Mouse (Mus musculus): Measurements from ENCODE around the gene Sdk2.

Gene Sdk2

DNA sequence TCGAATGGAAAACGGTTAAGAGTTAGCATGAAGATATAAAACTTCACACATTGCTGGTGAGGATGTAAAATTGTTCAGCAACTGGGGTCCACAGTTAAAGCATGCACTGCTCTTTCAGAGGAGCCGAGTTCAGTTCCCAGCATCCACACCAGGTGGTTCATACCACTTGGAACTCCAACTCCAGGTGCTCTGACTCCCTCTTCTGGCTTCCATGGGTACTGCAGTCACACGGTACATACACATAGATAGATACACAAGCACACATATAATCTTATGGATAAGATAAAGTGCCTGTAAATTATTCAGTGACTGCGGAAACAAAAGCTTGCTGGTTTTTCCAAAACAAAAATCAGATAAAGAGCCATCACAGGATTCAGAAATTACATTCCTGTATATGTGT lies 19.9 kb downstream of the Sdk2 start:
- DNase-seq (ENCODE audit: low spot score), result no peak

DNA sequence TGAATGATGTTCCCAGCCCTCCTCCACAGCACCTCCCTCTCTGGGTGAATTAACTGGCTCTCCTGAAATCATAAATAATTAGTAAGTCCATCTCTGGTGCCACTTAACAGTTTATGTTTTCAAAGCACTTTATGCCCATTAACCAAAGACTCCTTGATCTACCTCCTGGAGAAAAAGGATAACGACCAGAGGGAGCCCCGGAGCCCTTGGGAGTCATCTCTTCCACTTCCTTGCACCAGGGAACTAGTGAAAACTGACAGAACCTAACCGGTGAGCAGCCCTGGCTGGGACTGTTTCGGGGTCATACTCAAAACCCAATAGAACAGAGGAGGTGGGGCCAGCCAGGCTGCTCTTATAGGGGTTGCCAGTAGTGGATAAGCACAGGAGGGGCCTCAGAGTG lies 22.5 kb downstream of the Sdk2 start:
- DNase-seq (ENCODE audit: low spot score), result no peak

DNA sequence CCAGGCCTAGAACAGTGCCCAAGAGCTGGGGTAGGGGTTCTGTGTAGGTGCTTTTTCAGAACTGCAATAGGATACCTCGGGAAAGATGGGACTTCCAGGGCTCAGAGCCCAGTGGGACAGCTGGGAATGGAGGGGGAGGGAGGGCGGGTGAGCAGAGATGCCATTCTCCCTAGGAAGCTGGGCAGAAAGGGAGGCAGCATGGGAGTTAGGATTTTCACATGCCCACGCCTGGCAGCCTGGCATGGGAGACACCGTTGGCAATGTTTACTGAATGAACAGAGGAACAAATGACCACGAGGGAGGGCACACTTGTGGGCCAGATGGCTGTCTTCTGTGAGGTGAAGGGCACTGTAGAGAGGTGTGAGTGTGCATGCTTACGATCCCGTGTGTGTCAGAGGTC lies 23.3 kb downstream of the Sdk2 start:
- no peak for DNase-seq (ENCODE audit: low spot score)

DNA sequence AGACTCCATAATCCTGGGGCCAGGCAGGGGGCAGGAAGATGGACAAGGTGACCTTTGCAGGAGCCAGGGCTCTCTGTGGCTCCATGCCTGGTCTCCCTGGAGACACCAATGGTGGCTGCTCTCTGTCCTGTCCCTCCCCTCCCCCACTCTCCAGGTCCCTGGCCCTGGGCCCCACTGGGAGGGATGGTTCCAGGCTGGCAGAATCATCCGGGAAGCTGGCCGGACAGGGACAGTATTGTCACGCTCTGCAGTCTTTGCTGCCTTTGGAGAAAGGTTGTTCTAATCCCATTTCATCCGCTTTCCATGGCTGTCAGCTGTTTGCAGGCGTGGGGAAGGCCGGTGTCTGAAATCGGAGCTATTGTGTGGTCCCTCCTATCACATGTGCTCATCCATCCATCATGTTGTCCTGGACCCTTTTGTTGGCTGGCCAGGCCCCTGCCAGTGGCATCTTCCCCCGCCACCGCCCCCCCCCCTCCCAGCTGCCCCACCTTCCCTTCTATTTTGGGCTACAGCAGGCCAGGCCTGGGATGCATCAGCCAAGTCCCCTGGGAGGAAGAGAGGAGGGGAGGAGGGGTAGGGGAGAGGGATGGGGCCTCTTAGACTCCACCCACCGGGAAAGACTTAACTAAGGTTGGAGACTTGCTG lies 26.3 kb downstream of the Sdk2 start:
- DNase-seq (ENCODE audit: low spot score), result no peak

DNA sequence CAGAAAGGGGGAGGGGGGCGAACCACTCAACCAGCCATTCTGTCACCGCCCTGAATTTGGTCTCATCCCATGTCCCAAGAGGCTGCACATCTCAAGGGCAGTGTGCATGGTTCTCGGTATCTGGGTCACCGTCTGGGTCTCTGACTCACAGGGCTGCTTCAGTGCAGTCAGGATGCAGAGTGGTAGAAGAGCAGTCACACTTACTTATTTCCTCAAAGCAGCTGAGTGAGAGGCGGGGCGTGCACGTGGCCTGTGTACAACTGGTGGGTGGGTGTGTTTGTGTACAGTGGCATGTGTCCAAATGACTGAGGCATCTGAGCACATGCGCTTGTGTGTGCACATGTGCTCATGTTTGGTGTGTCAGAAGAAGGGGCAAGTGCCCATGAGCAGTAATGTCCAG lies 28.8 kb downstream of the Sdk2 start:
- no peak for DNase-seq (ENCODE audit: low spot score)

DNA sequence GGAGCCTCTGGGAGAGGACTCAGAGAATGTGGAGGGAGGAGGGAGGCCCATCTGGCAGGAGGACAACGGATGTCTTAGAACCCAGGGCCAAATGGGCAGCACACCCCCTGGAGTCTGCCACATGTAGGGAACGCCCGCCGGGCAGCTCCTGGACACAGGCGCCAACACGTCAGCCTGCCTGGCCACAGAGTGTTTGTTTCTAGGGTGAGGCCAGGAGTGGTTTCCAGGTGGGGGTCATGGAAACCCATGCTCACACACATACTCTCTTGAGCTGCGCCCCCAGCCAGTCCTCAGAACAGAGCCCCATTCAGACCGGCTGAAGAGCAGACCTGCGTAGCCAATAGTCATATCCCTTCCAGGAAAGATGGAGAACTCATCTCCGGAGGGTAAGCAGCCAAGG lies 35.4 kb downstream of the Sdk2 start:
- no peak for DNase-seq (ENCODE audit: low spot score)

DNA sequence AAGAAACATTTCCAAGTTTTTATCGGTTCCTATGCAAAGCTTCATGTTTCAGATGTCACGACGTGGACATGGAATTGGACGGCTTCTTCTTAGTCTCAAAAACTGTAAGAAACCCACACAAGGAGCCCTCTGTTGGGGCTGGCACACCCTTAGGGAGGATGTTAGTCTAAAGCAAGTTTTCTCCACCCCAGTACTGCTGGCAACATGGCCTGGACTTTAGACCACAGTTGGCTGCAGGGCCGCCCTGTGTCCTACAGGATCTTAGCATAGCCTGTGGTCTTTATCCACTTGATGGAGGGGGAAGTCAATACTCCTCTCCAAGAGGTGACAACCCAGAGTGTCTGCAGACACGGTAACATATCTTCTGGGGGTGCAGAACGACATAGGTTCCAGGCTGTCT lies 36.6 kb downstream of the Sdk2 start:
- DNase-seq (ENCODE audit: low spot score), result no peak

DNA sequence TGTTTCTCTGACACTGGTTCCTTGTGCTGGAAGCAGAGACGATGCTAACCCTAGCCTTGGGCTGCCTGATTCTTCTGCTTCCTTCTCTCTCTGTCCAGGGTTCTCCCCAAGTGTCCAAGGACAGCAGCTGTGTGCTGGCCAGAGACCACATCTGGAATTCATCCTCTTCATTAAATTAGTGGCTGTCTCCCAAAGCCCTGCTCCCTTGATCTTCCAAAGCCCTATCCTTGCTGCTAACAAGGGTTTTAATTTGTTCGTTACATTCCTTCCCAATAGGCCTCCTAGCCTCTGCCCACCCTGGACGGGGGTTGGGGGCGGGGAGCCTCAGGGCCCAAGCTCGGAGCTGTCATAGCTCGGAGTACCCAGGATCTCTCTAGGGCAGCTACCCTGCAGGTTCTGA lies 38.3 kb downstream of the Sdk2 start:
- no peak for DNase-seq (ENCODE audit: low spot score)

DNA sequence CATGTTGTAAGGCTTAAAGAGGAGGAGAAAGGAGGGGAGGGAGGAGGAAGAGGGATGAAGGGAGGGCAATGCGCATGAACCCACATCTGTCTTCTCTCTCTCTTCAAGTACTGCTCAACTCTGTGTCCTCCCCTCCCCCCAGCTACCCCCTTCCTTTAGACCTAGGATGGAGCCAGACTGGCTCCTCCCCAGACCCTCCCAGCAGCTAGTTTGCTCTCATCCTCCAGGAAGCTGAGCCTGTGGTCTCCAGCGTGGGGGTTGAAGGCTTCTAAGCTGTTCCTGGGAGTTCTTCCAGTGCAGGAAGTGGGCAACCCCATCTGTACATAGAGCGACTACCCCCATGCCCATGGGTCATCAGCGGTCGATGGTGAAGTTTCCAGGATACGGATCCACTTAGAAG lies 38.8 kb downstream of the Sdk2 start:
- no peak for DNase-seq (ENCODE audit: low spot score)

DNA sequence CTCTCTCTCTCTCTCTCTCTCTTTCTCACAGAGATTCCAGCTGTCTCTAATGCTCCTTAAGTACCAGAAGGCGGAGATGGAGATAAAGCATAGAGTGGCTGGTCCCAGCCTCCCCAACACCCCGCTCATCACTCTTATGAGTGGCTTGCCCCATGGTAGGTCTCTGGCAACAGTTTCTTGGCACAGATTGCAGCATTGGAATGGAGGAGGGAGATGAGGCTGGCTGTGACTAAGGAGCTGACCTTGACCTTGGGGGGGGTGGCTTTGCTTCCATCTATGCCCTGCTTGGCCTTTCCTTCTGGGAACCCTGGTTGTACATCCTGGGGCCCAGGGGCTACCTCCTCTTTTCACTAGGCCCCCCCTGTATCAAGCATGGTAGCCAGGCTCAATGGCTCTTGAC lies 41.8 kb downstream of the Sdk2 start:
- no peak for DNase-seq (ENCODE audit: low spot score)

DNA sequence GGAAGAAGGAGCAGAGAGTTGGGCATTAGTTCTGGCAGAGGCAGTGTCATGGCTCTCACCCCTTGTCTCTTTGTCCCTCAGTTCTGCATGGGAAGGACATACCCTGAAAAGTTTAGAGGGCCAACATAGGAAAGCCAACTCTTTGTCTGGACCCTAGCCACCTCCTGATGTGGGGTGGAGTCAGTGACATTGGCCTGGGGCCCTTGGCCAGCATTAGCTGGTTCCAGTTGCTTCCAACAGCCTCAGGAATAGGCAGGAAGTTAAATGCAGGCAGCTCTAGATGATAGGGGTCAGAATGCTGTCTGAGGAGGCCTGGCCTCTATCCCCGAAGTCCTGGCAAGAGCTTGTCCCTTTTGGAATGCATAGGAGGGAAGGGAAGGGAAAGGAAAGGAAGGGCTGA lies 42.9 kb downstream of the Sdk2 start:
- no peak for DNase-seq (ENCODE audit: low spot score)

DNA sequence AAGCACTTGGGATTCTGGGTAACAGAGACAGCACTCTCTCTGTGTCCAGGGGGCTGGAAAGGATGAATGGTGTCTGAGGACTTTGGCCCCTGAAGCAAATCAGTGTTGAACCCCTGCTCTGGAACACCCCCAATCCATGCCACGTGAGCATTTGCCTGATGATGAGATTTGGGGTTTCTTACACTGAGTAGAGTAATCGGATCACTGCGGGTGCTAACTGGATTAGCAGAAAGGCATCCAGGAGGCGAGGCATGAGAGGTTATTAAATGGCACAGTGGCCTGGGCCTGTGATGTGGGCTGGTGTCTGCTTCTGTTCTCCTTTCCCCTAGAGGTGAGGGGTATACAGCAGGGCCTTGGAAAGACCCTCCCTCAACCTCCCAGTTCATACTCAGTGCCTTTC lies 44.7 kb downstream of the Sdk2 start:
- DNase-seq (ENCODE audit: low spot score), result no peak

DNA sequence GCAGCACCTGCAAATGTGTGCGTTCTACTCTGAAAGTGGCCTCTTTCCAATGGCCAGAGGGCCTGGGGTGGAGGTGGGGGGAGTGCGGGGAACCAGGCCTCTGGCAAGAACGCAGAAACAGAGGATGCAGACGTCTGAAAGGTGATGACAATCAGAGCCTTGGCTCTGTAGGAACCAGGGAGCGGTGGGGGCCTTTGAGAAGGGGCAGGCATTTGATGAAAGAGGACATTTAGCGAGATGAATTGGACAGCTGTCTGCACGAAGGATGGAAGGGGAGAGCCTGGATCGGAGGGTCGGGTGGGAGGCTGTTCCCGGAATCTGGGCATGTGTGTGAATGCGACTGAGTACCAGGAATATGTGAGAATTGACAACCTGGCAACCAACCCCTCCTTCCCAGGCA lies 47.8 kb downstream of the Sdk2 start:
- no peak for DNase-seq (ENCODE audit: low spot score)

DNA sequence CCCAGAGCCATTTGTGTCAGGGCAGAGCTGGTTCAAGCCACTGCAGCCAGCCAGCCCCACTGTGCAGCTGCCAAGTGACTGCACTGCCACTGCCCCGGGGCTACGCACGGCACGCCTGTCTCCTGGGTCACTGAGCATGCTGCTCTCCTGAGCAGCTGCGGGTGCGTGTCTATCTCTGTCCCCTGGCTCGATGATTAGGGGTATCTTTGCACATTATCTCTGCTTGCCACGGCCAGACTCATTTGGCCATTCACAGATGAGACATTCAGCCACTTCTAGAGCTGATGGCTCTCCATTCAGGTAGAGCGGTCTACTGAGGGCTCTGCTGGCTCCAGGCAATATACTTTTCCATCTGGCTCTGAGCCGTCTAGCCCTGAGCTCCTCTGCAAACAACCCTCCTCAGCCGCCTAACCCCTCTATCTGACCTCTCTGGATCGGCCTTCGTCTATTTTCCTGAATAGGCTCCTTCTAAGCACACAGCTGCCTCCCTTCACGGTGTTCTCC lies 49.9 kb downstream of the Sdk2 start:
- DNase-seq (ENCODE audit: low spot score), result no peak

DNA sequence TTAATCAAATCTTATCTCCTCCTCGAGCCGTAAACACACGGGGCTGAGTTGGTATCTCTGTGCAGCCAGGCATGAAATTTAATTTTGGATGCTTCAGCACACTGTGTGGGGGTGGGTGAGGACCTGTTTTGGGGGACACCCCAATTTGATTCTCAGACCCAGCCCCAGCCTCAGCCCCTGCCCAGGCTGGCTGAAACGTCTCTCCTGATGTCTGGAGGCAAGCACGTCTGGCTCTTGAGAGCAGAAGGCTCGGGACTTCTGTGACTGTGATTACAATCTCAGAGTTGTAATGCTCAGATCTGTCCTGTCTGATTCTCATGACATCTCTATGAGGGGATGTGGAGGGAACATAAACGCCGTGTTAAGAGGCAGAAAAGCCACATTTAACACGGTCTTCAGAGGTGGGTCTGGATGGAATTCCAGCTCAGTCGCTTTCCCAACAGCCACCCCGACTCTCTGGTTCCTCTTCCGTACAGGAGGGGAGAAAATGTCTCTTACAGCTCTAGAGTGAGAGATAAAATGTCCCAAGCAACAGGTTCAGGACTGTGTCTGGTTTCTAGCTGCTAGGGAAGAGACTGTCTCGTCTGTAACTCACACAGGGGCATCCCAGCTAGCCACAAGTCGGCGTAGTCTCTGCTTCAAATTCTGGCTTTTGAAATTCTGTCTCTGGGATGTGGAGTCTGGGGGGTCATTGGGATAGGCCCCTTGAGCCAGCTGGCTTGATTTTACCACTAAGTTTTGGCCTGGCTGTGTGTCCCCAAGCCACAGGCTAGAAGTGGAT lies 50.5 kb downstream of the Sdk2 start:
- DNase-seq (ENCODE audit: low spot score), result no peak

DNA sequence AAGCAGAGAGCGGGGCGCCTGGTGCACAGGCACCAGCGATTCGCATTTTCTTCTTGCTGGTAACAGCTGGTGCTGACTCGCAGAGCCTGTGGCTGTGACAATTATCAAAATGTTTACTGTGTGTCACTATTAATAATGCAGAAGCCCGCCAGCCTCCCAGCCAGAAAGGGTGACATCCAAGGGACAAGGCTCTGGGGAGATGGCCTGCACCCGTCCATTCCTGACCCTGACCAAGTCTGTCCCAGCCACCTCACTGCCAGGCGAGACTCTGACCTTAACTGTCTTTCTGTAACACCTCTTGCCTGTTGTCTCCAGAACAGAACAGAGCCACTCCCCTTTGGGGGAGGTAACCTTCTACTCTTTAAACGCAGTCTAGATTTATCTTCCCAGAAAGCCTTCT lies 55.3 kb downstream of the Sdk2 start:
- DNase-seq (ENCODE audit: low spot score), result no peak

DNA sequence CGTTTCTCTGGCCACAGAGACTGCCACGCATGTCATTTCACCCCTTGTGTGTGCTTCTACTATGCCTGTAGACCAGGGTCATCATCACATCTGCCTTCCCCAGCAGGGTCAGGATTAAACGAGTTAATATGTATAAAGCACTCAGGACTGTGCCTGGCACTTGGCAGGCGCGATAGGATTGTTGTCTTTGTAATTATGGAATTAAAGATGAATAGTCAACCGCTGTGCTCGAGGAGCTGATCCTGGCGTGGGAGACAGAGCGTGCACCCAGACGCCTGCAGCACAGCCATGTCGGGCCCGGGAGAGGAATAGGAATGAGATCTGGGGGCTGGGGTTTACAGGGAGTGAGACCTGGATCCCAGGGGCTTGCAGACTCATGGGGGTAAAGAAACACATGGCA lies 61.0 kb downstream of the Sdk2 start:
- no peak for DNase-seq (ENCODE audit: low spot score)

DNA sequence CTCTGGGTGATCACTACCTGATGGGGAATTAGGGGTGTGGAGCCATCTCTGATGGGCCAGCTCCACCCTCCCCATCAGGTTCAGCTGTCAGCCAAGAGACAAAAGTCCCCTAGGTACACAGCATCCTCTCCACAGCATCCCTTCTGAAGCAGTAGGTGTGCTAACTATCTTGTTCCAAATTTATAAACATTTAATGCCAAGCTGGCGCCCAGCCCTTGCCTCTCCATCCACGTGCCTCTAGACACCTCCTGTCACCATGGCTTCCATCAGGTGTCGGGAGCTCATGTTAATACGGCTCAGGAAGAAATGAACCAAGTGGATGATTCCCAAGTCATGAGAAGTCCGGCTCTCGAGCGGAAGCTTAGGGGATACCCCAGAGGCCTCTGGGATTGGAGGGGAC lies 62.2 kb downstream of the Sdk2 start:
- DNase-seq (ENCODE audit: low spot score), result no peak

DNA sequence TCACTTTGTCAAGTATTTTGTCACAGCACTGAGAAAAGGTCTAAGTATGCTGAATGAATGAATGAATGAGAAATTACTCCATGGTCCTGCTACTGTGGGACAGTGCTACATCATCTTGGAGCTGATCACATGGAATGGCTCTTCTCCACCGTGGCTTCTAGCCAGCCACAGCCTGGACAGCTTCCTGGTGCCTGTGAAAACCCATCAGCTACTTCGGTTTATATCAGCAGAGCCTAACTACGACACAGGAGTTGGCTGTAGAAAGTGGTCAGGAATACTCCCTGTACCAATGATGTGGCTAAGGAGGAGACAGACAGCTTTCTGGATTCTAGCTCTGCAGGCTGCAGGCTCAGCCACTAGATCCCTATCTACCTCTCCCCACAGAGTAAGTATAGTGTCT lies 63.7 kb downstream of the Sdk2 start:
- DNase-seq (ENCODE audit: low spot score), result no peak

DNA sequence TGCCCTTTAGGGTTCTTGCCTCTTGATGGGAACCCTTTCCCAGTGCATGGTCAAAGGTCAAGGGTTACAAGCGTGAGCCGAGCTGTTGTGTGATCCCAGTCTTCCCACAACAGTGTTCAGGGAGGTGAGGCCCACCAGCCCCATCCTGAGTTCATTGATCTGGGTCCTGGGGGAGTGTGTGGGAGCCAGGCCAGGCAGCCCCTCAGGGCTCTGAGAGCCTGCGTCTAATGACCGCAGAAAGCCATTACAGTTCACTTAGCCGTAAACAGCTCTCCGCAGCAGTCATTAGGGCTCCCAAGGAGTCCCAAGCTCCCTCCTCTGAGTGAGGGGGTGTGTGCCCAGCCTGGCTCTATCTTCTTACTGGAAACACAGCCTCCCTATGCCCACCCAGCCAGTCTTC lies 66.8 kb downstream of the Sdk2 start:
- no peak for DNase-seq (ENCODE audit: low spot score)

DNA sequence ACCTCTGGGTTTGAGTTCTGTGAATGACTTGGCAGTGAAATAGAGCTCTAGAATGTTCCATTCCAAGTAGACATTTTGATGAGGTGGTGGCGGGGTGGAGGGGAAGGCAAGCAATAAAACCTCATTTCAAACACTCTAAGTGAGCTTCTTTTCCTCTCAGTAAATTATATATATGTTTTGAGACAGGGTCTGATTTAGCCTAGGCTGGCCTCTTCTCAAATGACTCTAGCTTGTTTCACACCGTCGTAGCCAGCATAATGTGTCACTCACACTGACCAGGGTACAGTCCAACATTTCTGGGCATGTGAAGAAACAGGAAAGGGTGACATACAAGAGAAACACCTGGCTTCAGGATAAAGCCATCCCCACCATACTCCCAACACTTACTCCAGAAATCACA lies 68.1 kb downstream of the Sdk2 start:
- no peak for DNase-seq (ENCODE audit: low spot score)

DNA sequence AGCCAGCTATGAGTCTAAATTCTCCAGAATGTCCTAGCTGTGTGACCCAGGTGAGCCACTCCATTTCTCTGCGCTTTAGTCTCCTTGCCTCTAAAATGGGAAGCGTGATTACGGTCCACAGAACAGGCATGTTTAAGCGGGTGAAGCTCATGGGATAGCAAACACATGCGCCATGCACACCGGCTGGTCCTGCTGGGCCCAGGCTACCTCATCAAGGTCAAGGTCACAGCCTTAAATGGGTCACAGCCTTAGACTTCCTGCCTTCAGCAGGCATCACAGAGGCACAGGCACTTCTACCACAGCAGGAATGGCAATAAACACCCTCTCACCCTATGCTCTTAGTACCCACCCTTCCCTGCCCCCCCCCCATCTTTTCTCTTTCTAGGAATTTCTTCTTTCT lies 72.9 kb downstream of the Sdk2 start:
- DNase-seq (ENCODE audit: low spot score), result no peak

DNA sequence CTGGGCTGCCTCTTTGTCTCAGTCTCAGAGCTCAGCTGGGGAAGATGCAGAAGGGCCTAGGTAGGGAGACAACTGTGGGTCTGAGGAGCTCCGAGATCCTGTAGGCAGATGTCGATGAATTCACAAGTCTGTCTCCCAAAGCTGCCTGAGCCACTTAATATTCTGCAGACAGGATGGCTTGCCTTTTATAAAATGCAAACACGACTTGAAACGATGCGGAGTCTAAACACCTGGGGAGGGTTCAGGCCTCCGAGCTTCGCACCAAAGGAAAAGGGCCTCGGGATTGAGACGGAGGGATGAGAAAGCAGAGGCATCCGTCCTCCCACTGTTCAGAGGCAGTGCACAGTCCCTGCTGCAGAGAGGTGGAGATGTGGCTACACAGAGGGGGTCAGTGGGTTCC lies 74.0 kb downstream of the Sdk2 start:
- no peak for DNase-seq (ENCODE audit: low spot score)

DNA sequence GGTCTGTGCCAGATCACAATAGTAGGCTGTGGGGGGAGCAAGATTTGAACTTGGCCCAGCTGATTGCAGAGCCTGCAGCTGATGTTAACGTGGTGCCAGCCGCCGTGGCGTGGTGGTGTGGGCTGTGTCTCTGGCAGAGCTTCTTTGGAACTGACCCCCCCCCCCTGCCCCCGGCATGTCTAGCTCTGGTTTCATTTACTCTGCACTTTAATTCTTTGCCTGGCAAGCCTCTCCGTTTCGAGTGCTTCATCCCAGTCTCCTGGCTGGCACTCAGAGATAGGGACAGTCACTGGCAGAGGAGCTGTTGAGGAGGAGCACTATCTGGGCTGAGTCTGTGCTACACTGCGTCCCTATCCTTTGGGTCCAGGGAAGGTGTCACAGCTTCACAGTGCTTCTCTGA lies 75.0 kb downstream of the Sdk2 start:
- no peak for DNase-seq (ENCODE audit: low spot score)

All from urinary bladder, postnatal 10 days (tissue).